Comparison of ENCODE assay signal across 16 mouse cellular contexts in the genomic region with DNA sequence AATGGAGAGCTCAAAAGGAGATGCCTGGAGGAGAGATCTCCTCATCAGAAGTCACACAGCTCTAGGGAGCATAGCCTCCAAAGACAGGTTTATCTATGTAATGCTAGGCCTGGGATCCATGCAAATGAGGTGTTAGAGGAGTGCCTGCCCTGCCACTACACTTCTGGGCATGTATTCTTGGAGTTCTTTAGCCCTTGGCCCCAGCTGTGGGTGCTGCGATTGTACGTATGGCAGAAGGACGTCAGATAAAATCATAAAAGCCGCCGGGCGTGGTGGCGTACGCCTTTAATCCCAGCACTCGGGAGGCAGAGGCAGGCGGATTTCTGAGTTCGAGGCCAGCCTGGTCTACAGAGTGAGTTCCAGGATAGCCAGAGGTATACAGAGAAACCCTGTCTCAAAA. TPM values are rescaled to one million over a fixed set of nuclear protein-coding genes. Genes with fewer than 3 reads are reported as not detected.
DNase-seq lines count a peak whose midpoint lies in the region; ATAC-seq and TF ChIP-seq lines count a peak whose summit lies in the region.
"Had no signal": no experiment of that assay in that cellular context is flagged by ENCODE, and none has a peak within 500 bp of the region (broad histone marks: within the 10 kb centered on the region; RNA-seq: fewer than 3 reads in every experiment).

No protein-coding gene starts in this region.

- no peak for TF ChIP-seq EP300 in lung, postnatal 0 days (IDR thresholded peaks at IDR 0.05)

- TF ChIP-seq CTCF in lung, postnatal 0 days (IDR thresholded peaks at IDR 0.05): no peak

- intact Hi-C loops in heart, postnatal 25 days (cut with DNase I): no loop called here

- ATAC-seq in lung, postnatal 0 days: no peak
- ATAC-seq: CD4-positive, CD25-positive, alpha-beta regulatory T cell, adult 4 months; forebrain, embryonic 15.5 days; hindbrain, postnatal 0 days had no signal

- peak; percentile 43 for DNase-seq in cerebellum, adult 11 months
- DNase-seq in cerebellum, postnatal 10 days: no peak
- peak; percentile 22 for DNase-seq in heart, embryonic 10.5 days (ENCODE audit: low spot score)
- DNase-seq in heart, postnatal 25 days (ENCODE audit: low spot score): no peak
- DNase-seq in lung, postnatal 0 days (ENCODE audit: low spot score): no peak
- no peak for DNase-seq in lung, postnatal 14 days
- DNase-seq in cerebellum, postnatal 36 days: peak; percentile 20 to 33
- DNase-seq in thymus, postnatal 25 days: no peak
- DNase-seq: B cell, adult 2 months; heart, adult 11 months; heart, postnatal 10 days had no signal

- H3K9ac ChIP-seq in lung, postnatal 0 days (replicated peaks; ENCODE audit: low read depth): no peak overlapping the region
- H3K9ac ChIP-seq: embryonic facial prominence, embryonic 12.5 days; forebrain, embryonic 15.5 days; hindbrain, embryonic 13.5 days had no signal

- H3K27me3 ChIP-seq in heart, embryonic 10.5 days (ENCODE audit: insufficient read depth, poor library complexity, severe bottlenecking): no peaks in the 10 kb centered on the region
- H3K27me3 ChIP-seq in lung, postnatal 0 days (replicated peaks; ENCODE audit: insufficient read depth, low read length): no peaks in the 10 kb centered on the region
- H3K27me3 ChIP-seq: embryonic facial prominence, embryonic 12.5 days; forebrain, embryonic 15.5 days; hindbrain, embryonic 13.5 days had no signal

- no peak overlapping the region for H3K4me3 ChIP-seq in heart, embryonic 10.5 days
- no peak overlapping the region for H3K4me3 ChIP-seq in lung, postnatal 0 days (ENCODE audit: low read depth, low read length)
- H3K4me3 ChIP-seq: embryonic facial prominence, embryonic 12.5 days; forebrain, embryonic 15.5 days; hindbrain, embryonic 13.5 days had no signal

- H3K9me3 ChIP-seq in heart, embryonic 10.5 days: no peaks in the 10 kb centered on the region
- H3K9me3 ChIP-seq in lung, postnatal 0 days (ENCODE audit: low read length): no peaks in the 10 kb centered on the region
- H3K9me3 ChIP-seq: embryonic facial prominence, embryonic 12.5 days; forebrain, embryonic 15.5 days; hindbrain, embryonic 13.5 days had no signal

- H3K36me3 ChIP-seq in heart, embryonic 10.5 days: no peaks in the 10 kb centered on the region
- no peaks in the 10 kb centered on the region for H3K36me3 ChIP-seq in lung, postnatal 0 days (ENCODE audit: insufficient read depth, low read length)
- H3K36me3 ChIP-seq: embryonic facial prominence, embryonic 12.5 days; forebrain, embryonic 15.5 days; hindbrain, embryonic 13.5 days had no signal

- H3K27ac ChIP-seq in heart, embryonic 10.5 days: no peak overlapping the region
- H3K27ac ChIP-seq in lung, postnatal 0 days (ENCODE audit: low read length): peak overlapping the region; percentile 23; the same call in 1 of the 2 replicates
- H3K27ac ChIP-seq: embryonic facial prominence, embryonic 12.5 days; forebrain, embryonic 15.5 days; hindbrain, embryonic 13.5 days; hindbrain, postnatal 0 days had no signal

- WGBS in heart, embryonic 10.5 days: 89% methylated on average over 11 of the region's 11 CpGs
- 85% methylated on average over 11 of the region's 11 CpGs for WGBS in lung, postnatal 0 days

- peaks cover 12% of the 10 kb centered on the region for H3K4me1 ChIP-seq in heart, embryonic 10.5 days
- peaks cover 3% of the 10 kb centered on the region; the same call in 1 of the 2 replicates for H3K4me1 ChIP-seq in lung, postnatal 0 days (ENCODE audit: insufficient read depth, low read depth, low read length)
- H3K4me1 ChIP-seq: embryonic facial prominence, embryonic 12.5 days; forebrain, embryonic 15.5 days; hindbrain, embryonic 13.5 days had no signal

- H3K4me2 ChIP-seq in lung, postnatal 0 days (replicated peaks; ENCODE audit: low read depth, low read length): no peak overlapping the region
- H3K4me2 ChIP-seq: embryonic facial prominence, embryonic 12.5 days; forebrain, embryonic 15.5 days; hindbrain, embryonic 13.5 days had no signal

RNA-seq across cellular contexts. Expression of gene Chka, which starts 6.2 kb away (rescaled TPM):
- polyA plus RNA-seq in heart, embryonic 10.5 days (2016; fragmentation: Nextera tagmentation; extraction: Ambion mirVana): 29.8 and 40.3 TPM in 2 replicates
- total RNA-seq in heart, postnatal 25 days (2021): 10 to 100 TPM in 1 of 2 experiments, 1 to 10 TPM in 1; 9.5 to 13.0 TPM
- polyA plus RNA-seq in lung, postnatal 0 days (2015; fragmentation: Nextera tagmentation; extraction: Ambion mirVana): 65.9 and 68.1 TPM in 2 replicates

Comparison
In these comparisons a context has a peak if more than half of its experiments do, and no peak if none do; other contexts are left out.
1. DNase-seq: peak in cerebellum, adult 11 months (single experiment), heart, embryonic 10.5 days (single experiment) and cerebellum, postnatal 36 days (2 of 2); none in cerebellum, postnatal 10 days (0 of 2), heart, postnatal 25 days (single experiment), lung, postnatal 0 days (single experiment), lung, postnatal 14 days (single experiment) and thymus, postnatal 25 days (single experiment).